ENCODE assay signal across 8 mouse cellular contexts in genomic region chr17:37044651-37045244, GRCm38 (mm10). TPM values are rescaled to one million over a fixed set of nuclear protein-coding genes. Genes with fewer than 3 reads are reported as not detected.
DNase-seq lines count a peak whose midpoint lies in the region; ATAC-seq and TF ChIP-seq lines count a peak whose summit lies in the region.

No protein-coding gene starts in this region.

- 81% methylated on average over 7 of the region's 7 CpGs for WGBS in hindbrain, embryonic 13.5 days

- H3K4me3 ChIP-seq in MEL (ENCODE audit: control insufficient read depth in 1 of 2, insufficient read depth in 1 of 2, low read depth in 2 of 2, low read length in 2 of 2), result peak overlapping the region; percentile 44 to 98
- H3K4me3 ChIP-seq in hindbrain, embryonic 13.5 days, result peak overlapping the region; percentile 86

- peak overlapping the region; percentile 88 for H3K4me2 ChIP-seq in hindbrain, embryonic 13.5 days

- TF ChIP-seq CTCF in MEL (IDR thresholded peaks at IDR 0.05 in 2 of 3, conservative IDR thresholded peaks at IDR 0.05 in 1 of 3; ENCODE audit: control insufficient read depth in 1 of 3, insufficient read depth in 1 of 3, low read depth in 2 of 3, low read length in 3 of 3, poor library complexity in 1 of 3, severe bottlenecking in 1 of 3), result no peak

- no peaks in the 10 kb centered on the region for H3K9me3 ChIP-seq in MEL (replicated peaks; ENCODE audit: insufficient read depth, low read length)
- no peaks in the 10 kb centered on the region for H3K9me3 ChIP-seq in hindbrain, embryonic 13.5 days

- no peak for ATAC-seq in CD4-positive, CD25-positive, alpha-beta regulatory T cell, adult 4 months
- ATAC-seq in hindbrain, embryonic 13.5 days (ENCODE audit: low FRiP score), result no peak
- ATAC-seq in megakaryocyte progenitor cell, adult 5-6 weeks (replicated peaks; ENCODE audit: poor library complexity), result peak; percentile 70
- no peak for ATAC-seq in megakaryocyte-erythroid progenitor cell, adult 5-6 weeks (replicated peaks; ENCODE audit: low FRiP score, low TSS enrichment, poor library complexity, severe bottlenecking)

- no peak for TF ChIP-seq RAD21 in MEL (IDR thresholded peaks at IDR 0.05; ENCODE audit: low read depth, low read length)

- H3K27me3 ChIP-seq in MEL (ENCODE audit: control insufficient read depth in 1 of 2, insufficient read depth in 2 of 2, low read length in 2 of 2), result no peaks in the 10 kb centered on the region
- peaks cover 4% of the 10 kb centered on the region; the same call in 1 of the 2 replicates for H3K27me3 ChIP-seq in hindbrain, embryonic 13.5 days

- no peak for TF ChIP-seq EP300 in MEL (IDR thresholded peaks at IDR 0.05; ENCODE audit: low read depth in 1 of 2, low read length in 2 of 2)

- peak; percentile 8 for DNase-seq in CD4-positive, CD25-positive, alpha-beta regulatory T cell, adult 2 months (ENCODE audit: low read depth, low spot score)
- DNase-seq in MEL (ENCODE audit: low read depth, low spot score), result peak; percentile 25
- no peak for DNase-seq in layer of hippocampus, postnatal 10 days (ENCODE audit: low spot score in 2 of 2)
- DNase-seq in right cerebral cortex, postnatal 25 days, result no peak

- TF ChIP-seq POLR2A in MEL (IDR thresholded peaks at IDR 0.05; ENCODE audit: control insufficient read depth in 1 of 2, insufficient read depth in 1 of 2, low read depth in 1 of 2, low read length in 2 of 2, poor library complexity in 1 of 2), result no peak

- no peak overlapping the region for H3K27ac ChIP-seq in MEL (ENCODE audit: control insufficient read depth, low read depth, low read length)
- H3K27ac ChIP-seq in hindbrain, embryonic 13.5 days, result peak overlapping the region; percentile 97

- H3K9ac ChIP-seq in MEL (ENCODE audit: control insufficient read depth, low read depth, low read length, poor library complexity, severe bottlenecking), result peak overlapping the region; percentile 26
- peak overlapping the region; percentile 98 for H3K9ac ChIP-seq in hindbrain, embryonic 13.5 days

- peaks cover 1% of the 10 kb centered on the region for H3K79me2 ChIP-seq in MEL (ENCODE audit: control insufficient read depth, insufficient read depth, low read length, poor library complexity)

- H3K36me3 ChIP-seq in MEL (ENCODE audit: control insufficient read depth in 1 of 2, insufficient read depth in 2 of 2, low read length in 2 of 2), result peaks cover 0 to 7% of the 10 kb centered on the region in 2 experiments; a peak in 2 of 4 replicates
- no peaks in the 10 kb centered on the region for H3K36me3 ChIP-seq in hindbrain, embryonic 13.5 days

- peaks cover 2% of the 10 kb centered on the region in 2 experiments; a peak in 1 of 4 replicates for H3K4me1 ChIP-seq in MEL (ENCODE audit: control insufficient read depth in 1 of 2, insufficient read depth in 2 of 2, low read length in 2 of 2)
- H3K4me1 ChIP-seq in hindbrain, embryonic 13.5 days (replicated peaks), result peaks cover 32% of the 10 kb centered on the region

TF ChIP-seq in MEL, 35 proteins besides CTCF, POLR2A, EP300 and RAD21:
- TF ChIP-seq BHLHE40 (IDR thresholded peaks at IDR 0.05; ENCODE audit: borderline replicate concordance, low read depth, low read length) (peak; percentile 80), ZMIZ1 (IDR thresholded peaks at IDR 0.05; ENCODE audit: low read depth, low read length) (no peak), USF1 (IDR thresholded peaks at IDR 0.05; ENCODE audit: low read depth, low read length) (peak; percentile 65; the same call in 1 of the 2 replicates)

RNA-seq across cellular contexts. Expression of gene Gabbr1, which starts 1.0 kb away (rescaled TPM):
- polyA plus RNA-seq in CD4-positive, CD25-positive, alpha-beta regulatory T cell, adult 4 months (2017; shearing (Covaris generic)), result 1 to 10 TPM; 4.7 to 8.6 TPM
- 1.5 and 2.2 TPM in 2 replicates for total RNA-seq in MEL (2012; rRNA removed)
- 10 to 100 TPM in 1 of 2 experiments, not detected in 1; 14.6 TPM for polyA plus RNA-seq in MEL (2012; ENCODE audit: insufficient read depth in 1 of 2, insufficient read length in 2 of 2, low read depth in 1 of 2, low replicate concordance in 2 of 2, missing spikeins in 1 of 2)
- 55.6 and 57.0 TPM in 2 replicates for polyA plus RNA-seq in hindbrain, embryonic 13.5 days (2015; fragmentation: Nextera tagmentation; extraction: Ambion mirVana)
- 2.6 and 4.3 TPM in 2 replicates for total RNA-seq in megakaryocyte progenitor cell, adult 5-6 weeks (2015)
- total RNA-seq in megakaryocyte progenitor cell, adult 5-6 weeks (2017), result 0.25 and 0.91 TPM in 2 replicates
- total RNA-seq in megakaryocyte-erythroid progenitor cell, adult 5-6 weeks (2014; fragmentation: Nextera tagmentation), result 9.1 and 11.1 TPM in 2 replicates
- total RNA-seq in megakaryocyte-erythroid progenitor cell, adult 5-6 weeks (2017), result 0.91 and 0.99 TPM in 2 replicates
- total RNA-seq in layer of hippocampus, postnatal 10 days (2021), result 100 to 1,000 TPM; 594 to 649 TPM

RNA-seq across cellular contexts. Expression of gene Mog, which starts 21.6 kb away (rescaled TPM):
- polyA plus RNA-seq in CD4-positive, CD25-positive, alpha-beta regulatory T cell, adult 4 months (2017; shearing (Covaris generic)), result not detected
- not detected in 2 replicates for total RNA-seq in MEL (2012; rRNA removed)
- not detected for polyA plus RNA-seq in MEL (2012; ENCODE audit: insufficient read depth in 1 of 2, insufficient read length in 2 of 2, low read depth in 1 of 2, low replicate concordance in 2 of 2, missing spikeins in 1 of 2)
- 1.3 and 2.1 TPM in 2 replicates for polyA plus RNA-seq in hindbrain, embryonic 13.5 days (2015; fragmentation: Nextera tagmentation; extraction: Ambion mirVana)
- not detected in 2 replicates for total RNA-seq in megakaryocyte progenitor cell, adult 5-6 weeks (2015)
- not detected in 2 replicates for total RNA-seq in megakaryocyte progenitor cell, adult 5-6 weeks (2017)
- not detected in 2 replicates for total RNA-seq in megakaryocyte-erythroid progenitor cell, adult 5-6 weeks (2014; fragmentation: Nextera tagmentation)
- not detected in 2 replicates for total RNA-seq in megakaryocyte-erythroid progenitor cell, adult 5-6 weeks (2017)
- total RNA-seq in layer of hippocampus, postnatal 10 days (2021), result 1 to 10 TPM; 3.2 to 4.3 TPM

RNA-seq across cellular contexts. Expression of gene Olfr90, which starts 43.6 kb away (rescaled TPM):
- under 1 TPM in 1 of 2 experiments, not detected in 1; 0.11 TPM for polyA plus RNA-seq in CD4-positive, CD25-positive, alpha-beta regulatory T cell, adult 4 months (2017; shearing (Covaris generic))
- total RNA-seq in MEL (2012; rRNA removed), result 0.08 TPM in 1 of 2 replicates, not detected in the other
- under 1 TPM in 1 of 2 experiments, not detected in 1; 0.08 TPM for polyA plus RNA-seq in MEL (2012; ENCODE audit: insufficient read depth in 1 of 2, insufficient read length in 2 of 2, low read depth in 1 of 2, low replicate concordance in 2 of 2, missing spikeins in 1 of 2)
- polyA plus RNA-seq in hindbrain, embryonic 13.5 days (2015; fragmentation: Nextera tagmentation; extraction: Ambion mirVana), result not detected in 2 replicates
- total RNA-seq in megakaryocyte progenitor cell, adult 5-6 weeks (2015), result not detected in 2 replicates
- total RNA-seq in megakaryocyte progenitor cell, adult 5-6 weeks (2017), result not detected in 2 replicates
- not detected in 2 replicates for total RNA-seq in megakaryocyte-erythroid progenitor cell, adult 5-6 weeks (2014; fragmentation: Nextera tagmentation)
- not detected in 2 replicates for total RNA-seq in megakaryocyte-erythroid progenitor cell, adult 5-6 weeks (2017)
- total RNA-seq in layer of hippocampus, postnatal 10 days (2021), result not detected

RNA-seq across cellular contexts. Expression of gene Zfp57, which starts 43.8 kb away (rescaled TPM):
- polyA plus RNA-seq in CD4-positive, CD25-positive, alpha-beta regulatory T cell, adult 4 months (2017; shearing (Covaris generic)), result not detected
- not detected in 2 replicates for total RNA-seq in MEL (2012; rRNA removed)
- polyA plus RNA-seq in MEL (2012; ENCODE audit: insufficient read depth in 1 of 2, insufficient read length in 2 of 2, low read depth in 1 of 2, low replicate concordance in 2 of 2, missing spikeins in 1 of 2), result not detected
- polyA plus RNA-seq in hindbrain, embryonic 13.5 days (2015; fragmentation: Nextera tagmentation; extraction: Ambion mirVana), result 270 and 287 TPM in 2 replicates
- 0.22 TPM in 1 of 2 replicates, not detected in the other for total RNA-seq in megakaryocyte progenitor cell, adult 5-6 weeks (2015)
- total RNA-seq in megakaryocyte progenitor cell, adult 5-6 weeks (2017), result 0.25 TPM in 1 of 2 replicates, not detected in the other
- 0.87 TPM in 1 of 2 replicates, not detected in the other for total RNA-seq in megakaryocyte-erythroid progenitor cell, adult 5-6 weeks (2014; fragmentation: Nextera tagmentation)
- total RNA-seq in megakaryocyte-erythroid progenitor cell, adult 5-6 weeks (2017), result 0.08 TPM in 1 of 2 replicates, not detected in the other
- total RNA-seq in layer of hippocampus, postnatal 10 days (2021), result 10 to 100 TPM; 73.3 to 83.7 TPM

RNA-seq across cellular contexts. Expression of gene Olfr91, which starts 53.3 kb away (rescaled TPM):
- not detected for polyA plus RNA-seq in CD4-positive, CD25-positive, alpha-beta regulatory T cell, adult 4 months (2017; shearing (Covaris generic))
- not detected in 2 replicates for total RNA-seq in MEL (2012; rRNA removed)
- polyA plus RNA-seq in MEL (2012; ENCODE audit: insufficient read depth in 1 of 2, insufficient read length in 2 of 2, low read depth in 1 of 2, low replicate concordance in 2 of 2, missing spikeins in 1 of 2), result not detected
- not detected in 2 replicates for polyA plus RNA-seq in hindbrain, embryonic 13.5 days (2015; fragmentation: Nextera tagmentation; extraction: Ambion mirVana)
- not detected in 2 replicates for total RNA-seq in megakaryocyte progenitor cell, adult 5-6 weeks (2015)
- total RNA-seq in megakaryocyte progenitor cell, adult 5-6 weeks (2017), result not detected in 2 replicates
- total RNA-seq in megakaryocyte-erythroid progenitor cell, adult 5-6 weeks (2014; fragmentation: Nextera tagmentation), result not detected in 2 replicates
- not detected in 2 replicates for total RNA-seq in megakaryocyte-erythroid progenitor cell, adult 5-6 weeks (2017)
- not detected for total RNA-seq in layer of hippocampus, postnatal 10 days (2021)

Comparison
In these comparisons a context has a peak if more than half of its experiments do, and no peak if none do; other contexts are left out.
1. DNase-seq: peak in CD4-positive, CD25-positive, alpha-beta regulatory T cell, adult 2 months (single experiment) and MEL (single experiment); none in layer of hippocampus, postnatal 10 days (0 of 2) and right cerebral cortex, postnatal 25 days (single experiment).
2. RNA of gene Gabbr1, which starts 1.0 kb away (total RNA-seq): 594 to 649 TPM in layer of hippocampus, postnatal 10 days; 0.91 to 11.1 TPM in megakaryocyte-erythroid progenitor cell, adult 5-6 weeks, 0.25 to 4.3 TPM in megakaryocyte progenitor cell, adult 5-6 weeks and 1.5 to 2.2 TPM in MEL; every median in the first group is over 10 times any median in the second.